Mouse (Mus musculus): ENCODE results near the gene Tnrc6b.

- TF ChIP-seq MEF2A (IDR thresholded peaks at IDR 0.05; ENCODE audit: extremely low read depth, insufficient replicate concordance, low read depth, low read length, poor library complexity, severe bottlenecking) (no peak), EP300 (IDR thresholded peaks at IDR 0.05; ENCODE audit: low read depth in 1 of 2, low read length in 2 of 2) (no peak)
Observed at GRCm38 (mm10) chr15:80979611-80980010, 268.5 kb downstream of the Tnrc6b start.

All from MEL (cell line).